Mouse (Mus musculus): ENCODE measurements at regions not wholly inside any gene's neighbourhood (a gene's known extent, or its start where the extent isn't known, plus 50 kb on each side); places are given as distances from the start of the nearest gene placed in this dataset.

DNA sequence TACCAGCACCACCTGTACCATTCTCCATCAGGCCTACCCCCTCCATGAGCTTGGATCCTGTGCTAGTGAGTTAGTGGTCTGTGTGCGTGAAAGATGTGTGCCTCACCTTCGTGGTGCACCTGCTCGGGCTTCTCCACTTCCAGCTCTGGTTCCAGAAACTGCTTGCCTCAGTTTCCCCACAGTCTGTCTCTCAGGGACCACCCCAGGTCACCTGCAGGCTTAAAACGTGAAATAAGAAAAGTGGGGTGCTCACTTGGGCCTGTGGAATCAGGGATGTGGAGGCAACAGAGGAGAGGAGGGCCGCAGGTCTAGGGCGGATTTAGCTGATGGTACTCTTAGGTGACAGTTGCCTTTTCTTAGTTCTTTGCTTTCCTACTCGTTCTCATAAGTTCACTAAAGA lies 186.0 kb downstream of the Irx2 start:
- H3K4me1 ChIP-seq: no peaks in the 10 kb centered on the region
- no peaks in the 10 kb centered on the region for H3K9me3 ChIP-seq
- no peaks in the 10 kb centered on the region for H3K36me3 ChIP-seq
- no peak overlapping the region for H3K4me3 ChIP-seq (replicated peaks)
- H3K4me2 ChIP-seq: no peak overlapping the region
- H3K9ac ChIP-seq: no peak overlapping the region
- ATAC-seq (ENCODE audit: insufficient read depth, low FRiP score, low read depth): no peak
- peaks cover 23% of the 10 kb centered on the region for H3K27me3 ChIP-seq (replicated peaks)
- H3K27ac ChIP-seq: no peak overlapping the region
- WGBS: 66% methylated on average over 7 of the region's 7 CpGs

DNA sequence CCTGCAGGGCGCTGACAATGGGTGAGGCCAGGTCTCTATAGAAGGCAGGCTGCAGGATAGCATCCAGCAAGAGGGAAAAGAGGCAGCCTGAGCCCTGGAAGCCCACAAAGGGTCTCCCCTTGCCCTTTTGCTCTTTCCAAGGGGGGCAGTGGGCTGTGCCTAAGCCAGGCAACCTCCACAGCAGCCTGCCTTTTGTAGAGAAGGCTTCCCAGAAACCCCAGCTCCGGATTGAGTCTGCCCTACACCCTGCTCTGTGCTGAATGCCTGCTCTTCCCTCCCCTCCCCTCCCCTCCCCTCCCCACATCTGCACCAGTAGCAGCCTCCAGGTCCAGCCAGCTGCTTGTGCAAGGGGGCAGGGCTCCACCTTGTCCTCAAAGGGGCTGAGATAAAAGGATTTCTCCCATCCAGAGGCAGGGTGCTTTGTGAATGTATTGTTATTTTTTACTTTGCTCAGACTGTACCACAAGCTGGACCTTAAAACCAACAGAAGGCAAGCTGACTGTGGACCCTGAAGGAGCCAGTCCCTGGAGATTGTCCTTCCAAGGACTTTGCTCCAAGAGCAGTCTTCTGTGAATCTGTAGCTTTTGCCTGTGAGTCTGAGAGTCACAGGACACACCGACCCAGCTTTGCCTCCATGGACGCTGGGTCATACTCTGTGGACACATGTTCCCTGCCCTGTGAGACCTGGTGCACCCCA lies 186.8 kb downstream of the Irx2 start:
- Histone ChIP-seq H3K27ac (no peak overlapping the region), H3K4me1 (no peaks in the 10 kb centered on the region), H3K9ac (no peak overlapping the region), H3K27me3 (replicated peaks) (peaks cover 23% of the 10 kb centered on the region), H3K36me3 (no peaks in the 10 kb centered on the region), H3K9me3 (no peaks in the 10 kb centered on the region), H3K4me2 (no peak overlapping the region), H3K4me3 (replicated peaks) (no peak overlapping the region)
- ATAC-seq (ENCODE audit: insufficient read depth, low FRiP score, low read depth): no peak
- WGBS: 11% methylated on average over 4 of the region's 4 CpGs

DNA sequence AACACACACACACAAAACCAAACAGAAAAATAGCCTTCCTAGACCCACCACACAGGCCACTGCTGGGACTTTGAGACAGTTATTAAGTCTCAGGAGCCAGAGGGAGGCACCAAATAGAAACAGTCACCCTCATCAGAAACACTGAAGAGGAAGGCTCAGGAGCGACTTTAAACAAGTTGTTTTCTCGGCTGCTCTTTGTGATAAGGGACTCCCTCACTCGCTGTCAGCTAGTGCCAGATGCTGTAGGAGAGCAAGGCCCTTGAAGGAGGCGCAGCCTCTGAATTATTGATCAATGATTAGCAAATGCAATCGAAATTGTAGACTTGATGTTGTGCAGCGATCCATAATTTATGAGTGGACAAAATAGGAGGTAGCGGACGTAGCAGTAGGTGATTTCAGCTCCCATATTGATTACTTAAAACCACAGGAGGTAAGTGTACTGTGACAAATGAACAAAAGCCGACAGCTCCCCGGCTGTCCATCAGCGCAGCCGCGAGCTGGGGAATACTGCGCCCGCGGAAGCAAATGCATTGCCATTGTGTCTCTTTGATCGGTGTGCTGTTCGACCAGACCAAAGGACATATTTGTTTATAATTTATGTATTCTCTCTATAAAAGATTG lies 187.4 kb downstream of the Irx2 start:
- H3K4me1 ChIP-seq: no peaks in the 10 kb centered on the region
- H3K9me3 ChIP-seq: no peaks in the 10 kb centered on the region
- H3K36me3 ChIP-seq: no peaks in the 10 kb centered on the region
- no peak overlapping the region for H3K4me2 ChIP-seq
- H3K4me3 ChIP-seq (replicated peaks): no peak overlapping the region
- H3K27me3 ChIP-seq (replicated peaks): peaks cover 23% of the 10 kb centered on the region
- H3K9ac ChIP-seq: no peak overlapping the region
- no peak for ATAC-seq (ENCODE audit: insufficient read depth, low FRiP score, low read depth)
- 8% methylated on average over 18 of the region's 18 CpGs for WGBS
- H3K27ac ChIP-seq: no peak overlapping the region

DNA sequence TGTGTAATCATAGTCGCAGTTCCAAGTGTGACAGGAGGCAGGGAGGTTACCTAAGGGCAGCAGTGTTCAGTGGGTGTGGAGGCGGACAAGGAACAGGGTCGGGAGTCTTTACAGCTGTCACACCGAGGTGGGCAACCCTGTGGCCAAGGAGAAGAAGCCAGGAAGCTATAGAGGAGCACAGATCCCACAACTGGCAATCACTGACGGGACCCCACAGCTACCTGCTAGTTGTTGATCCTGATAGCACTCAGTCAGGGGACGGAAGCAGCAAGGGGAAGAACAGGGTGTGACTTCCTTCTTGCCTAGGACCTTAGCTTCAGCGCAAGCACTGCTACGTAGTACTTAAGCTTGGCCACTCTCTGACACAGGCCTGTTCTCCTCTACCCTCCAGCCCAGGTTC lies 188.2 kb downstream of the Irx2 start:
- H3K27me3 ChIP-seq (replicated peaks): peaks cover 23% of the 10 kb centered on the region
- H3K9me3 ChIP-seq: no peaks in the 10 kb centered on the region
- H3K4me2 ChIP-seq: no peak overlapping the region
- no peak overlapping the region for H3K4me3 ChIP-seq (replicated peaks)
- no peak overlapping the region for H3K9ac ChIP-seq
- no peak for ATAC-seq (ENCODE audit: insufficient read depth, low FRiP score, low read depth)
- 13% methylated on average over 8 of the region's 8 CpGs for WGBS
- no peak overlapping the region for H3K27ac ChIP-seq
- no peaks in the 10 kb centered on the region for H3K4me1 ChIP-seq
- no peaks in the 10 kb centered on the region for H3K36me3 ChIP-seq

DNA sequence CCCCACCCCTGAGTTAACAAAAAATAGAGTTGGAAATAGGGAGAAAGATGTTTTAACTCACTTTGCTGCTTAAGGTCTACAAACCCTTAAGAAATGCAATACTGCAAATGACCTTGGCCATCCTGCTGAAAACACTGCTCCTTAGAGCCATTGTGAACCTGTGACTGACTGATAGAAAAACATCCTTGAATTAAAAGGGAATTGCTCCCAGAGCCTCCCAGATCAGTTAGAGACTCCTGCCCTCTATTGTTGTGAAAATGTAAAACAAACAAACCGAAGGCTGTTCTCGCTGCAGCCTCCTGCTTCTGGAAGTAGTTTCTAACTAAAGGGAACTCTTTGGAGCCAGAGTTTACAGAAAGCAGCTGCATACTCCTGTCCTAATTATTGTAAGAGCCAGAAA lies 188.9 kb downstream of the Irx2 start:
- ATAC-seq (ENCODE audit: insufficient read depth, low FRiP score, low read depth): no peak
- Histone ChIP-seq H3K9me3 (no peaks in the 10 kb centered on the region), H3K9ac (no peak overlapping the region), H3K4me1 (no peaks in the 10 kb centered on the region), H3K27me3 (replicated peaks) (peaks cover 23% of the 10 kb centered on the region), H3K4me3 (replicated peaks) (no peak overlapping the region), H3K27ac (no peak overlapping the region), H3K36me3 (no peaks in the 10 kb centered on the region), H3K4me2 (no peak overlapping the region)
- WGBS: 15% methylated on average over 2 of the region's 2 CpGs

DNA sequence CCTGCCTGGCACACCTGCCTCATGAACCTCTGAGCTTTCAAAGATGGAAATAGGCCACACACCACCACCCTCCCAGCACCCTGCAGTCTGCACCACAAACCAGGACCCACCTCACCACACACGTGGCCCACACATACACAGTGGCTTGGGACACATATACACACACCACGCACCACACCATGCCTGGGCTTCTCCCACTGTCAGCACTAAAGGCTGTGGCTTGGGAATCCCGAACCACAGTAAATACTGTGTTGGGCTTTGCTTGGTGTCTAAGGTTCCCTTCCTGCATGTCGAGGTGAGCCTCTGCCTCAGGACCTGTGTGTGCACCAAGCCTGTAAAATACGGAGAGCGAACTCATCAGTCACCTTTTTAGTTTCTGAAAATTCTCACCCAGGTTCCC lies 189.3 kb downstream of the Irx2 start:
- no peaks in the 10 kb centered on the region for H3K4me1 ChIP-seq
- no peaks in the 10 kb centered on the region for H3K36me3 ChIP-seq
- H3K4me3 ChIP-seq (replicated peaks): no peak overlapping the region
- no peak overlapping the region for H3K4me2 ChIP-seq
- peaks cover 23% of the 10 kb centered on the region for H3K27me3 ChIP-seq (replicated peaks)
- ATAC-seq (ENCODE audit: insufficient read depth, low FRiP score, low read depth): peak; percentile 31; the same call in 1 of the 2 replicates
- H3K27ac ChIP-seq: no peak overlapping the region
- 12% methylated on average over 6 of the region's 6 CpGs for WGBS
- H3K9me3 ChIP-seq: no peaks in the 10 kb centered on the region
- H3K9ac ChIP-seq: no peak overlapping the region

DNA sequence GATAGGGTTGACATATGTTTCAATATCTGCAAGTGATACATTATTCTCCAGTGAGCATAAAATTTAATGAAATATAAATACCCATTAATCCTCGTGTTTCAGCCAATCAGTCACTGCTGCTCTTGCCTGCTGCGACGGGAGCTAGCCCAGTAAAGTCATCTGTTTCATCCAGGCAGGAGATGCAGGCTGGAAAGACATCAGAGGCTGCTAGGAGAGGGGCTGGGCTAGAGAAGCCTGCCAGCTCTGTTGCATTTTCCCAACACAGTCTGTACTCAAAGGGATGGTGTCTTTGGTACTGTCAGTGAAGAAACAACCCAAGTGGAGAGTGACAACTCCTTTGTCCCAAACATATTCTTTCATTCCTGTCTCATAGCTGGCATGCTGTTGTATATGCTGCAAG lies 198.0 kb downstream of the Irx2 start:
- no peaks in the 10 kb centered on the region for H3K9me3 ChIP-seq
- 40% methylated on average over 3 of the region's 3 CpGs for WGBS
- no peak for ATAC-seq (ENCODE audit: insufficient read depth, low FRiP score, low read depth)

DNA sequence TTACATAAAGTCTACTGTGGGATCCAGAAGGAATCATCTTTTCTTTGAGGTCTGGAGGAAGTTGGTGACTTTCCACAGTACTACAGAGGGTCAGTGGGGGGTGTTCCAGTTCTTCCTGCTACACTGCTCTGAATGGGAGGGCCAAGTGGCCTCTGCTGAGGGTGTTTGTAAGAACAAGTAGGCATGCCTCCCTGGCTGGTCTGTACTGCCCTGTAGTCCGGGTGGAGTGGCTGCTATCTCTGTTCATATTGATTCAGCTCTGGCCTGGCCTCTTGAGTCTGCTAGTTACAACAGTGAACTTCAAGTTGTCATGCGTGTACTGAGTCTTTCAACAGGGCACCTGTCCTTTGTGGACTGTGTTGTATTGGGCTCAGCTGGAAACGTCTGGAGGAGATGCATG lies 200.7 kb downstream of the Irx2 start:
- Histone ChIP-seq H3K27me3 (replicated peaks) (no peaks in the 10 kb centered on the region), H3K4me3 (replicated peaks) (no peak overlapping the region), H3K4me1 (no peaks in the 10 kb centered on the region), H3K4me2 (no peak overlapping the region), H3K36me3 (no peaks in the 10 kb centered on the region), H3K27ac (no peak overlapping the region), H3K9ac (no peak overlapping the region), H3K9me3 (no peaks in the 10 kb centered on the region)
- ATAC-seq (ENCODE audit: insufficient read depth, low FRiP score, low read depth): no peak
- WGBS: 55% methylated on average over 3 of the region's 3 CpGs

More for the DNA sequence above, 198.0 kb downstream of the Irx2 start:
- no peaks in the 10 kb centered on the region for H3K4me1 ChIP-seq
- H3K36me3 ChIP-seq: no peaks in the 10 kb centered on the region
- no peak overlapping the region for H3K4me3 ChIP-seq (replicated peaks)
- no peak overlapping the region for H3K9ac ChIP-seq
- no peaks in the 10 kb centered on the region for H3K27me3 ChIP-seq (replicated peaks)
- H3K4me2 ChIP-seq: no peak overlapping the region
- no peak overlapping the region for H3K27ac ChIP-seq

DNA sequence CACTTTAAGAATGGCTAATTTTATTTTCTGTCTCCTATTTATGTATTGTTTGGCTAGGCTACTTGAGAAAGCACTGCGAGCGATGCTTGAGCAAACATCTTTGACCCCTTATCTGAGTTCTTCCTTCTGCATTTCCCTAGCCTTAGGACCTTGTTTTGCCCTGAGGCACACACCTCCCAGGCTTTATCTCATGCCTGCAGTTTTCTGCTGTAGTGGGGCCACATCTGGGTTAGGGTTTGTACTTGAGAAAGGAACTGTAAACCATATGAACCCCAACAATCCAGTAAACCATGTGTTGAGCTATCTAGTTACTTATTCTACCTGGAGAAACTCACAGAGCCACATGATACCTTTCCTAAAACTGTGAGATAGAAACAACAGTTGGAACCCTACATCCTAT lies 204.7 kb downstream of the Irx2 start:
- no peaks in the 10 kb centered on the region for H3K27me3 ChIP-seq (replicated peaks)
- H3K4me2 ChIP-seq: no peak overlapping the region
- no peak for ATAC-seq (ENCODE audit: insufficient read depth, low FRiP score, low read depth)
- H3K36me3 ChIP-seq: no peaks in the 10 kb centered on the region
- H3K9ac ChIP-seq: no peak overlapping the region
- no peaks in the 10 kb centered on the region for H3K9me3 ChIP-seq
- WGBS: 67% methylated on average over 2 of the region's 2 CpGs
- no peak overlapping the region for H3K4me3 ChIP-seq (replicated peaks)
- H3K27ac ChIP-seq: no peak overlapping the region
- no peaks in the 10 kb centered on the region for H3K4me1 ChIP-seq

DNA sequence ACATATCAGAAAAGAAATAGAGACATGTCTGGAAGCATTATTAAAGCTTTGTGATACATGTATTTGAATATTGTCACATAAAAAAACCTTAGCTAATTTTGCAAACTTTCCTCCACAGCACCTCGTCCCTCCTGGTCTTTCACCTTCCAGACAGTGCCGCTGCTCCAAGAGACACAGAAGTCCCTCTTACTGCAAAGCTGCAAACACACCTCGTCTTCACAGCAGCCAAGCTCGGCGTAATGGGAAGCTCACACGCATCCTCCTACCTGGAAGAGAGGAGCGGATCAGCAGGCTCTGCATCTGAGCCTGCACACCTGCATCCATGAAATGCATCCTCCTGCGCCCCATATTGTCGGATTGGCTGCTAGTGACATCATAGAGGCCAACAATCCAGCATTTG lies 208.4 kb downstream of the Irx2 start:
- Histone ChIP-seq H3K36me3 (no peaks in the 10 kb centered on the region), H3K9me3 (no peaks in the 10 kb centered on the region), H3K27me3 (replicated peaks) (no peaks in the 10 kb centered on the region), H3K4me1 (no peaks in the 10 kb centered on the region), H3K27ac (no peak overlapping the region), H3K9ac (no peak overlapping the region), H3K4me3 (replicated peaks) (no peak overlapping the region), H3K4me2 (no peak overlapping the region)
- WGBS: 77% methylated on average over 9 of the region's 9 CpGs
- ATAC-seq (ENCODE audit: insufficient read depth, low FRiP score, low read depth): no peak

DNA sequence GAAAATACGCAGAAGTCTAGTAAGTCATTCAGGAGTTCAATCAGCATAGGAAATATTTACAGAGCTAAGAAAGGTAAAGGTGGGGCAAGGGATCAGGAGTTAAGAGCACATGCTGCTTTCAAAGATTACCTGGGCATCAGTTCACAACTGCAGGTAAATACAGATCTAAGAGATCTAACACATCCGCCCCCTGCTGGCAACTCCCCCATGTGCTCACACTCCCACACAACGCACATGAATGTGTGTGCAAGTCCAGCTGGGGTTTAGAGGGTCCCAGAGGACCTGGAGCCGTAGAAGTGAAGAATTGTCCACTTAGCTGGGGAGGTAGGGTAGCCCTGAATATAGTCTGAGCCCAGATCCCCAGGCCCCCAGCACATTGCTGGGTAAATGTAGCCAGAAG lies 219.5 kb downstream of the Irx2 start:
- WGBS: 66% methylated on average over 4 of the region's 4 CpGs

DNA sequence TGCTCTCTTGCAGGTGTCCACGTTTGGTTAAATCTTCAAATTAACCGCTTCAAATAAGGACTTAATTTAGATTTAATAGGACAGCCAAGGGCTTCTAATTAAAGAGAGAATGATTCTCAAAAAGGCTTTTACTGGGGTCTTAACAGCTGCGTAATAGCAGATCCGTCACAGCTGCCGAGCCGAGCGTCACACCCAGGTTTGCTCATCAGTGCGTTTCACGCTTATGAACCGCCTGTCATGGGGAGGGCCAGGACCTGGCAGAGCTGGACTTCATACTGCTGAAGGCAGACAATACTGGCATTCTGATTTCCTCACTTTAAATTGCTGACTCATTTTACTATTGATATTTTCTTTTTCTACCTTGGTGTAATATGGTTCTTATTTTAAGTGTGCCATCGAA lies 221.2 kb downstream of the Irx2 start:
- H3K9me3 ChIP-seq: no peaks in the 10 kb centered on the region
- H3K9ac ChIP-seq: no peak overlapping the region
- ATAC-seq (ENCODE audit: insufficient read depth, low FRiP score, low read depth): no peak
- H3K36me3 ChIP-seq: no peaks in the 10 kb centered on the region
- no peak overlapping the region for H3K4me3 ChIP-seq (replicated peaks)
- H3K27ac ChIP-seq: no peak overlapping the region
- WGBS: 75% methylated on average over 11 of the region's 11 CpGs
- H3K4me1 ChIP-seq: no peaks in the 10 kb centered on the region
- H3K4me2 ChIP-seq: no peak overlapping the region
- H3K27me3 ChIP-seq (replicated peaks): no peaks in the 10 kb centered on the region

More for the DNA sequence above, 219.5 kb downstream of the Irx2 start:
- H3K4me1 ChIP-seq: no peaks in the 10 kb centered on the region
- H3K4me2 ChIP-seq: no peak overlapping the region
- no peak overlapping the region for H3K27ac ChIP-seq
- no peaks in the 10 kb centered on the region for H3K36me3 ChIP-seq
- no peak overlapping the region for H3K4me3 ChIP-seq (replicated peaks)
- ATAC-seq (ENCODE audit: insufficient read depth, low FRiP score, low read depth): no peak
- H3K9me3 ChIP-seq: no peaks in the 10 kb centered on the region
- no peak overlapping the region for H3K9ac ChIP-seq
- H3K27me3 ChIP-seq (replicated peaks): no peaks in the 10 kb centered on the region

DNA sequence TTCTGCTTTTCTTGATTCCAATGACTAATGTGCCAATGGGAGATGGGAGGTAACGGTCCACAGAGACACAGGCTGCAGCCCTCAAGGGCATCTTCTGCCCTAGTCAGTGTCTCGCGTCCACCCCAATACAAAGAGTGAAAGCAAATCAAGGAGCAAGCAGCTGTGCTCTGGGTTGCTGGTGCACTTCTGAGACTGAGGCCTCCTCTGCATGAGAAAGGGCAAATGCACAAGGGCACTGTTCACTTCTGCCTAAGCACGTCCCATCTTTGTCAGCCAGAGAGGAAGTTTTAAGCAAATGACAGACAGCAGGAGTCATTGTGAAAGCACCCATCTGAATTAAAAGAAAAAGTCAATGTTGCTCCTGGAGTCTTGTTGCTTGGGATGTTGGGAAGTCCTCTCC lies 224.3 kb downstream of the Irx2 start:
- H3K27me3 ChIP-seq (replicated peaks): no peaks in the 10 kb centered on the region
- ATAC-seq (ENCODE audit: insufficient read depth, low FRiP score, low read depth): no peak

More for the DNA sequence above, 224.3 kb downstream of the Irx2 start:
- Histone ChIP-seq H3K27ac (no peak overlapping the region), H3K4me1 (no peaks in the 10 kb centered on the region), H3K4me3 (replicated peaks) (no peak overlapping the region), H3K4me2 (no peak overlapping the region), H3K36me3 (no peaks in the 10 kb centered on the region), H3K9ac (no peak overlapping the region), H3K9me3 (no peaks in the 10 kb centered on the region)
- 67% methylated on average over 4 of the region's 4 CpGs for WGBS

Data from stomach, embryonic 15.5 days (tissue).